Mouse (Mus musculus): ENCODE measurements around the gene Gm20388. TPM values are rescaled to one million over a fixed set of nuclear protein-coding genes. Genes with fewer than 3 reads are reported as not detected.

Gene Gm20388
- polyA plus RNA-seq, 1 experiment, result 28.1 TPM

DNA sequence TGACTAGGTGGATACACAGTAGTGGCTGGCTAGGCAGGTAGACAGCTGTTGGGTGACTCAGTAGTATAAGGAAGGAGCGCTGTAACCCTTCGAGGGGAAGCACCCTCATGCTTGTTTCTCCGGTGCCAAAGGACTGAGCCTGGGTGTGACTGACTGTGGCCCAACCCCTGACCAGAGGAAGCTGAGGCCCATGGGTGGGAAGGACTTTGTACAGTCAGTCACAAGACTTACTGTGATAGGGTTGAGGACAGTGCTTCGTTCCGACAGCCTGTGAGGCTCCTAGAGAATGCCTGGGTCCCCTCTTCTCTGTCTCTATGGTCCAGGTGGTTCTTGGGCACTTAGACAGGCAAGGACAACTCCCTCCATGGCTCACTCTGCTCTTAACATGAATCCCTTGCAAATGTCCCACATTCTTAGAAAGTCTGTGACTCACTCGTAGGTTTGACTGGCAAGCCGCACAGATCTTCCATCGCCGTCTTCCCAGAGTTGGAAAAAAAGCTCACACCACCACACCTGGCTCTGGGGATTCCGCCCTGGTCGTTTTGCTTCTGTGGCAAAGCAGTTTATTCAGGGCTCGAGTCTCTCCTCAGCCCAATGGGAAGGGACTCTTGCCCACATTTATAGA, 495.5 kb downstream of the Gm20388 start:
- peaks cover 11% of the 10 kb centered on the region for H3K4me1 ChIP-seq (ENCODE audit: control insufficient read depth, insufficient read depth, low read length)
- H3K36me3 ChIP-seq (ENCODE audit: control insufficient read depth, insufficient read depth, low read length, poor library complexity, severe bottlenecking), result no peaks in the 10 kb centered on the region
- no peaks in the 10 kb centered on the region for H3K27me3 ChIP-seq (ENCODE audit: control insufficient read depth, insufficient read depth, low read length, poor library complexity, severe bottlenecking)
- H3K9ac ChIP-seq (ENCODE audit: low read depth, poor library complexity, severe bottlenecking), result no peak overlapping the region
- no peak overlapping the region for H3K27ac ChIP-seq (ENCODE audit: insufficient read depth, low read length)
- no peaks in the 10 kb centered on the region for H3K9me3 ChIP-seq (replicated peaks; ENCODE audit: control insufficient read depth, insufficient read depth, low read length, poor library complexity, severe bottlenecking)
- no peak overlapping the region for H3K4me3 ChIP-seq (ENCODE audit: low read depth, low read length)
- TF ChIP-seq CTCF (IDR thresholded peaks at IDR 0.05; ENCODE audit: low read depth, low read length) (no peak), POLR2A (IDR thresholded peaks at IDR 0.05; ENCODE audit: insufficient read depth, low read length) (no peak), EP300 (IDR thresholded peaks at IDR 0.05; ENCODE audit: insufficient read depth, low read depth, low read length) (no peak)

- Histone ChIP-seq H3K4me3 (ENCODE audit: low read depth, low read length) (no peak overlapping the region), H3K27ac (ENCODE audit: insufficient read depth, low read length) (peak overlapping the region; percentile 49), H3K4me1 (ENCODE audit: control insufficient read depth, insufficient read depth, low read length) (peaks cover 11% of the 10 kb centered on the region), H3K27me3 (ENCODE audit: control insufficient read depth, insufficient read depth, low read length, poor library complexity, severe bottlenecking) (no peaks in the 10 kb centered on the region), H3K9me3 (replicated peaks; ENCODE audit: control insufficient read depth, insufficient read depth, low read length, poor library complexity, severe bottlenecking) (no peaks in the 10 kb centered on the region), H3K36me3 (ENCODE audit: control insufficient read depth, insufficient read depth, low read length, poor library complexity, severe bottlenecking) (no peaks in the 10 kb centered on the region), H3K9ac (ENCODE audit: low read depth, poor library complexity, severe bottlenecking) (no peak overlapping the region)
- TF ChIP-seq POLR2A (IDR thresholded peaks at IDR 0.05; ENCODE audit: insufficient read depth, low read length) (no peak), EP300 (IDR thresholded peaks at IDR 0.05; ENCODE audit: insufficient read depth, low read depth, low read length) (peak; percentile 84), CTCF (IDR thresholded peaks at IDR 0.05; ENCODE audit: low read depth, low read length) (peak; percentile 84)
These were observed 497.1 kb downstream of the Gm20388 start for GRCm38 (mm10) chr8:120407701-120408240.

- H3K9ac ChIP-seq (ENCODE audit: low read depth, poor library complexity, severe bottlenecking), result no peak overlapping the region
- TF ChIP-seq CTCF (IDR thresholded peaks at IDR 0.05; ENCODE audit: low read depth, low read length) (peak; percentile 25), EP300 (IDR thresholded peaks at IDR 0.05; ENCODE audit: insufficient read depth, low read depth, low read length) (0 out of 2 replicates have a peak, but pooled peaks have one; percentile 69), POLR2A (IDR thresholded peaks at IDR 0.05; ENCODE audit: insufficient read depth, low read length) (no peak)
These were observed 497.9 kb downstream of the Gm20388 start for GRCm38 (mm10) chr8:120408241-120409215.

GRCm38 (mm10) chr8:120409371-120410013, 498.9 kb downstream of the Gm20388 start:
- TF ChIP-seq EP300 (IDR thresholded peaks at IDR 0.05; ENCODE audit: insufficient read depth, low read depth, low read length), result 0 out of 2 replicates have a peak, but pooled peaks have one; percentile 12
- no peak for TF ChIP-seq POLR2A (IDR thresholded peaks at IDR 0.05; ENCODE audit: insufficient read depth, low read length)
- H3K9me3 ChIP-seq (replicated peaks; ENCODE audit: control insufficient read depth, insufficient read depth, low read length, poor library complexity, severe bottlenecking), result no peaks in the 10 kb centered on the region
- H3K9ac ChIP-seq (ENCODE audit: low read depth, poor library complexity, severe bottlenecking), result no peak overlapping the region
- H3K36me3 ChIP-seq (ENCODE audit: control insufficient read depth, insufficient read depth, low read length, poor library complexity, severe bottlenecking), result no peaks in the 10 kb centered on the region
- H3K4me3 ChIP-seq (ENCODE audit: low read depth, low read length), result no peak overlapping the region
- H3K4me1 ChIP-seq (ENCODE audit: control insufficient read depth, insufficient read depth, low read length), result peaks cover 11% of the 10 kb centered on the region
- H3K27ac ChIP-seq (ENCODE audit: insufficient read depth, low read length), result no peak overlapping the region
- H3K27me3 ChIP-seq (ENCODE audit: control insufficient read depth, insufficient read depth, low read length, poor library complexity, severe bottlenecking), result no peaks in the 10 kb centered on the region

More at GRCm38 (mm10) chr8:120408241-120409215, 497.9 kb downstream of the Gm20388 start:
- peak overlapping the region; percentile 49 for H3K27ac ChIP-seq (ENCODE audit: insufficient read depth, low read length)
- H3K4me3 ChIP-seq (ENCODE audit: low read depth, low read length), result no peak overlapping the region
- no peaks in the 10 kb centered on the region for H3K9me3 ChIP-seq (replicated peaks; ENCODE audit: control insufficient read depth, insufficient read depth, low read length, poor library complexity, severe bottlenecking)
- no peaks in the 10 kb centered on the region for H3K27me3 ChIP-seq (ENCODE audit: control insufficient read depth, insufficient read depth, low read length, poor library complexity, severe bottlenecking)
- no peaks in the 10 kb centered on the region for H3K36me3 ChIP-seq (ENCODE audit: control insufficient read depth, insufficient read depth, low read length, poor library complexity, severe bottlenecking)
- peaks cover 11% of the 10 kb centered on the region for H3K4me1 ChIP-seq (ENCODE audit: control insufficient read depth, insufficient read depth, low read length)

DNA sequence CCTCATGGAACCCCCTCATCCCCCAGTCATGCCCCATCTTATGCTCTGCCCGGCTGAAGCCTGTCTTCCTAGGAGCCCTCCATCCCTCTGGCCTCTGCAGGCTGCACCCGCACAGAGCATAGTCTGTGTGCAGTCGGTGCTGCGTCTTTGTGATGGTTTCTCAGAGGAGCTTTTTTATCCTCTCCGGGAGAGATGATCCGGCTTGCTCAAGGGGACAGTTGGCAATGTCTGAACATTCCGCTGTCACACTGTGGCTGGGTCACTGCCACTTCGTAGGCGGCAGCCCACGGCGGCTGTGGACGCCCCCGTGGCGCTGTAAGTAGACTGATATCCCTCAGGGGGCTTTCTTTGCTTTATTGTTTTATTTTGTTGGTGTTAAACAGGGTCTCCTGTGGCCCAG, 500.4 kb downstream of the Gm20388 start:
- no peak overlapping the region for H3K9ac ChIP-seq (ENCODE audit: low read depth, poor library complexity, severe bottlenecking)
- H3K4me3 ChIP-seq (ENCODE audit: low read depth, low read length), result no peak overlapping the region
- H3K9me3 ChIP-seq (replicated peaks; ENCODE audit: control insufficient read depth, insufficient read depth, low read length, poor library complexity, severe bottlenecking), result no peaks in the 10 kb centered on the region
- TF ChIP-seq POLR2A (IDR thresholded peaks at IDR 0.05; ENCODE audit: insufficient read depth, low read length) (no peak), EP300 (IDR thresholded peaks at IDR 0.05; ENCODE audit: insufficient read depth, low read depth, low read length) (no peak), CTCF (IDR thresholded peaks at IDR 0.05; ENCODE audit: low read depth, low read length) (no peak)
- peaks cover 11% of the 10 kb centered on the region for H3K4me1 ChIP-seq (ENCODE audit: control insufficient read depth, insufficient read depth, low read length)
- no peaks in the 10 kb centered on the region for H3K36me3 ChIP-seq (ENCODE audit: control insufficient read depth, insufficient read depth, low read length, poor library complexity, severe bottlenecking)
- H3K27me3 ChIP-seq (ENCODE audit: control insufficient read depth, insufficient read depth, low read length, poor library complexity, severe bottlenecking), result no peaks in the 10 kb centered on the region
- no peak overlapping the region for H3K27ac ChIP-seq (ENCODE audit: insufficient read depth, low read length)

All from ES-Bruce4 (cell line).